17 mouse cellular contexts compared by ENCODE assay signal in the genomic region with DNA sequence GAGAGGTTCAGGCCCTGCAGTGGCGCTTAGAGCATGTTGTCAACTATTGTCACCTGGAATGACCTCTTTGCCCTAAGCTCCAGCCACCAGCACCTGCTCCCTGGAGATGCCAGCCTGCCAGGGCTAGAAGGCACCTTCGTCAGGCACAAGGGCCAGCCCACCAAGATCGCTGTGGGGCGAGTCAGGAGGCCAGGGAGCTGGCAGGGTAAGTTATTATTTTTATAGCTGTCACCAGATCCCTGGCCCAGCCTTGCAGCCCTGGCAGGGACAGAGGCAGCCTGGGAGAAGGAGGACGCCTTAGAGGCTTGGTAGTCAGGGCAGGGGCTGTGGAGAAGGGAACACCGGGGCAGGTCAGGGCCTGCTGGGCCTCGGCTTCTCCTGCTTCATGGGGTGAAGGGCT. TPM values are rescaled to one million over a fixed set of nuclear protein-coding genes. Genes with fewer than 3 reads are reported as not detected.
DNase-seq lines count a peak whose midpoint lies in the region; ATAC-seq and TF ChIP-seq lines count a peak whose summit lies in the region.
"Had no signal": no experiment of that assay in that cellular context is flagged by ENCODE, and none has a peak within 500 bp of the region (broad histone marks: within the 10 kb centered on the region; RNA-seq: fewer than 3 reads in every experiment).

No protein-coding gene starts in this region.

- DNase-seq in embryonic facial prominence, embryonic 10.5 days (ENCODE audit: low spot score) = no peak
- DNase-seq in kidney, postnatal 0 days (ENCODE audit: low spot score) = no peak
- peak; percentile 56 to 72 for DNase-seq in gastrocnemius, postnatal 36 days
- no peak for DNase-seq in Muller cell, postnatal 12 days (ENCODE audit: inconsistent ontology term)
- DNase-seq: cerebellum, adult 2 months; forebrain, postnatal 0 days; layer of hippocampus, postnatal 36 days; right cerebral cortex, postnatal 25 days; thymus, adult 18-20 months had no signal

- TF ChIP-seq CTCF in kidney, postnatal 0 days (IDR thresholded peaks at IDR 0.05; ENCODE audit: low read depth) = no peak

- TF ChIP-seq POLR2A in myocyte (IDR thresholded peaks at IDR 0.05; ENCODE audit: insufficient read length, low read depth) = no peak

- H3K9ac ChIP-seq in embryonic facial prominence, embryonic 13.5 days = 0 out of 2 replicates have a peak overlapping the region, but pooled peaks have one; percentile 4
- H3K9ac ChIP-seq in kidney, postnatal 0 days (ENCODE audit: low read depth, low read length) = 0 out of 2 replicates have a peak overlapping the region, but pooled peaks have one; percentile 37
- H3K9ac ChIP-seq in kidney, embryonic 16.5 days (replicated peaks; ENCODE audit: low read length) = no peak overlapping the region
- H3K9ac ChIP-seq in midbrain, embryonic 16.5 days (ENCODE audit: low read depth, low read length) = no peak overlapping the region; the same call in 1 of the 2 replicates
- H3K9ac ChIP-seq: forebrain, postnatal 0 days; hindbrain, embryonic 15.5 days; midbrain, embryonic 15.5 days had no signal

- intact Hi-C loops in gastrocnemius, postnatal 36 days (cut with DNase I) = loop anchor here (2.0 kb wide), 1 partner anchor 69 kb away; no protein-coding TSS in a partner anchor

- no peak for ATAC-seq in embryonic facial prominence, embryonic 13.5 days (ENCODE audit: insufficient number of reproducible peaks, insufficient read depth, low FRiP score, low TSS enrichment, low read depth)
- ATAC-seq in kidney, postnatal 0 days (replicated peaks; ENCODE audit: low FRiP score, low read depth) = no peak; the same call in 1 of the 2 replicates
- ATAC-seq in kidney, embryonic 16.5 days (ENCODE audit: low FRiP score, low TSS enrichment) = no peak
- no peak for ATAC-seq in midbrain, embryonic 16.5 days
- ATAC-seq: forebrain, postnatal 0 days; midbrain, embryonic 15.5 days had no signal

- peaks cover 10% of the 10 kb centered on the region for H3K4me1 ChIP-seq in embryonic facial prominence, embryonic 13.5 days
- H3K4me1 ChIP-seq in embryonic facial prominence, embryonic 10.5 days = no peaks in the 10 kb centered on the region
- H3K4me1 ChIP-seq in kidney, postnatal 0 days (replicated peaks; ENCODE audit: insufficient read depth, low read length) = peaks cover 4% of the 10 kb centered on the region; the same call in 1 of the 2 replicates
- H3K4me1 ChIP-seq in kidney, embryonic 16.5 days (ENCODE audit: insufficient read depth, low read length) = peaks cover 8% of the 10 kb centered on the region; the same call in 1 of the 2 replicates
- no peaks in the 10 kb centered on the region for H3K4me1 ChIP-seq in midbrain, embryonic 16.5 days (ENCODE audit: control insufficient read depth, insufficient read depth, low read length)
- H3K4me1 ChIP-seq: hindbrain, embryonic 15.5 days; midbrain, embryonic 15.5 days had no signal

- no peak overlapping the region for H3ac ChIP-seq in myocyte (ENCODE audit: control insufficient read depth, insufficient read length)

- peaks cover 16% of the 10 kb centered on the region for H3K79me2 ChIP-seq in myocyte (ENCODE audit: control insufficient read depth, insufficient read depth)

- WGBS in embryonic facial prominence, embryonic 13.5 days = 80% methylated on average over 7 of the region's 7 CpGs
- 84% methylated on average over 7 of the region's 7 CpGs for WGBS in embryonic facial prominence, embryonic 10.5 days
- WGBS in kidney, postnatal 0 days = 50% methylated on average over 7 of the region's 7 CpGs
- WGBS in kidney, embryonic 16.5 days = 59% methylated on average over 7 of the region's 7 CpGs
- 92% methylated on average over 7 of the region's 7 CpGs for WGBS in midbrain, embryonic 16.5 days

- no peaks in the 10 kb centered on the region; the same call in 1 of the 2 replicates for H3K9me3 ChIP-seq in embryonic facial prominence, embryonic 13.5 days
- peaks cover 7% of the 10 kb centered on the region; the same call in 1 of the 2 replicates for H3K9me3 ChIP-seq in embryonic facial prominence, embryonic 10.5 days
- no peaks in the 10 kb centered on the region for H3K9me3 ChIP-seq in kidney, postnatal 0 days (replicated peaks; ENCODE audit: low read length)
- H3K9me3 ChIP-seq in kidney, embryonic 16.5 days (ENCODE audit: low read length) = peaks cover 5% of the 10 kb centered on the region; the same call in 1 of the 2 replicates
- no peaks in the 10 kb centered on the region for H3K9me3 ChIP-seq in midbrain, embryonic 16.5 days (replicated peaks; ENCODE audit: control insufficient read depth, low read length, poor library complexity, severe bottlenecking)
- H3K9me3 ChIP-seq: G1E; hindbrain, embryonic 15.5 days; midbrain, embryonic 15.5 days had no signal

- H3K36me3 ChIP-seq in embryonic facial prominence, embryonic 13.5 days = 0 out of 2 replicates have a peak, but pooled peaks cover 3% of the 10 kb centered on the region
- H3K36me3 ChIP-seq in embryonic facial prominence, embryonic 10.5 days (replicated peaks) = no peaks in the 10 kb centered on the region
- no peaks in the 10 kb centered on the region for H3K36me3 ChIP-seq in kidney, postnatal 0 days (ENCODE audit: insufficient read depth, low read length)
- H3K36me3 ChIP-seq in kidney, embryonic 16.5 days (ENCODE audit: insufficient read depth, low read length) = no peaks in the 10 kb centered on the region
- peaks cover 9% of the 10 kb centered on the region for H3K36me3 ChIP-seq in myocyte (ENCODE audit: control insufficient read depth, insufficient read depth)
- H3K36me3 ChIP-seq in midbrain, embryonic 16.5 days (ENCODE audit: control insufficient read depth, insufficient read depth, low read length) = no peaks in the 10 kb centered on the region
- H3K36me3 ChIP-seq: hindbrain, embryonic 15.5 days; midbrain, embryonic 15.5 days had no signal

- no peak overlapping the region for H3K4me2 ChIP-seq in embryonic facial prominence, embryonic 13.5 days
- H3K4me2 ChIP-seq in kidney, postnatal 0 days (ENCODE audit: low read length) = no peak overlapping the region
- H3K4me2 ChIP-seq in kidney, embryonic 16.5 days (replicated peaks; ENCODE audit: low read depth, low read length) = no peak overlapping the region
- H3K4me2 ChIP-seq in myocyte (ENCODE audit: low read depth) = no peak overlapping the region
- H3K4me2 ChIP-seq in midbrain, embryonic 16.5 days (ENCODE audit: low read length) = no peak overlapping the region
- H3K4me2 ChIP-seq: hindbrain, embryonic 15.5 days; midbrain, embryonic 15.5 days had no signal

- H3K4me3 ChIP-seq in embryonic facial prominence, embryonic 13.5 days = no peak overlapping the region
- no peak overlapping the region for H3K4me3 ChIP-seq in embryonic facial prominence, embryonic 10.5 days
- no peak overlapping the region for H3K4me3 ChIP-seq in kidney, postnatal 0 days (replicated peaks; ENCODE audit: low read depth, low read length)
- H3K4me3 ChIP-seq in kidney, embryonic 16.5 days (ENCODE audit: low read length) = no peak overlapping the region
- H3K4me3 ChIP-seq in myocyte = no peak overlapping the region
- no peak overlapping the region for H3K4me3 ChIP-seq in midbrain, embryonic 16.5 days (ENCODE audit: low read depth, low read length)
- H3K4me3 ChIP-seq: hindbrain, embryonic 15.5 days; midbrain, embryonic 15.5 days had no signal

- peaks cover 16% of the 10 kb centered on the region for H3K27me3 ChIP-seq in embryonic facial prominence, embryonic 13.5 days
- peaks cover 14% of the 10 kb centered on the region for H3K27me3 ChIP-seq in embryonic facial prominence, embryonic 10.5 days (replicated peaks; ENCODE audit: low read depth, poor library complexity, severe bottlenecking)
- H3K27me3 ChIP-seq in kidney, postnatal 0 days (ENCODE audit: insufficient read depth, low read length) = no peaks in the 10 kb centered on the region
- H3K27me3 ChIP-seq in kidney, embryonic 16.5 days (ENCODE audit: insufficient read depth, low read length) = no peaks in the 10 kb centered on the region
- H3K27me3 ChIP-seq in myocyte (ENCODE audit: control insufficient read depth, insufficient read depth, insufficient read length) = no peaks in the 10 kb centered on the region
- peaks cover 15% of the 10 kb centered on the region for H3K27me3 ChIP-seq in midbrain, embryonic 16.5 days (ENCODE audit: control insufficient read depth, insufficient read depth, low read depth, low read length)

- H3K27ac ChIP-seq in embryonic facial prominence, embryonic 13.5 days = no peak overlapping the region
- no peak overlapping the region for H3K27ac ChIP-seq in embryonic facial prominence, embryonic 10.5 days (replicated peaks)
- H3K27ac ChIP-seq in kidney, postnatal 0 days = peak overlapping the region; percentile 31; the same call in 1 of the 2 replicates
- H3K27ac ChIP-seq in kidney, embryonic 16.5 days (ENCODE audit: low read length) = no peak overlapping the region
- H3K27ac ChIP-seq in midbrain, embryonic 16.5 days (ENCODE audit: low read length) = no peak overlapping the region
- H3K27ac ChIP-seq: hindbrain, embryonic 15.5 days; midbrain, embryonic 15.5 days had no signal

RNA-seq across cellular contexts. Expression of a gene that starts 6.5 kb away (rescaled TPM):
- 39.3 and 41.3 TPM in 2 replicates for polyA plus RNA-seq in embryonic facial prominence, embryonic 13.5 days (2015; fragmentation: Nextera tagmentation; extraction: Ambion mirVana)
- polyA plus RNA-seq in embryonic facial prominence, embryonic 10.5 days (2016; fragmentation: Nextera tagmentation; extraction: Ambion mirVana) = 40.2 and 43.7 TPM in 2 replicates
- 64.6 and 65.2 TPM in 2 replicates for polyA plus RNA-seq in kidney, postnatal 0 days (2015; fragmentation: Nextera tagmentation; extraction: Ambion mirVana)
- polyA plus RNA-seq in kidney, embryonic 16.5 days (2015; fragmentation: Nextera tagmentation; extraction: Ambion mirVana) = 54.9 and 58.8 TPM in 2 replicates
- total RNA-seq in gastrocnemius, postnatal 36 days (2021) = 10 to 100 TPM; 14.9 to 15.6 TPM
- 91.9 TPM for polyA plus RNA-seq in myocyte (2012; fragmentation: generic; extraction: Trizol)
- 29.7 and 30.3 TPM in 2 replicates for polyA plus RNA-seq in midbrain, embryonic 16.5 days (2015; fragmentation: Nextera tagmentation; extraction: Ambion mirVana)

RNA-seq across cellular contexts. Expression of a gene that starts 7.4 kb away (rescaled TPM):
- 2.3 and 10.1 TPM in 2 replicates for polyA plus RNA-seq in embryonic facial prominence, embryonic 13.5 days (2015; fragmentation: Nextera tagmentation; extraction: Ambion mirVana)
- polyA plus RNA-seq in embryonic facial prominence, embryonic 10.5 days (2016; fragmentation: Nextera tagmentation; extraction: Ambion mirVana) = 1.7 and 1.8 TPM in 2 replicates
- 13.0 and 22.2 TPM in 2 replicates for polyA plus RNA-seq in kidney, postnatal 0 days (2015; fragmentation: Nextera tagmentation; extraction: Ambion mirVana)
- 0.34 and 0.45 TPM in 2 replicates for polyA plus RNA-seq in kidney, embryonic 16.5 days (2015; fragmentation: Nextera tagmentation; extraction: Ambion mirVana)
- total RNA-seq in gastrocnemius, postnatal 36 days (2021) = 100 to 1,000 TPM; 115 to 129 TPM
- polyA plus RNA-seq in myocyte (2012; fragmentation: generic; extraction: Trizol) = 74.7 TPM
- polyA plus RNA-seq in midbrain, embryonic 16.5 days (2015; fragmentation: Nextera tagmentation; extraction: Ambion mirVana) = 0.37 and 0.60 TPM in 2 replicates

RNA-seq across cellular contexts. Expression of a gene that starts 34.8 kb away (rescaled TPM):
- 9.4 and 13.4 TPM in 2 replicates for polyA plus RNA-seq in embryonic facial prominence, embryonic 13.5 days (2015; fragmentation: Nextera tagmentation; extraction: Ambion mirVana)
- 0.68 and 4.9 TPM in 2 replicates for polyA plus RNA-seq in embryonic facial prominence, embryonic 10.5 days (2016; fragmentation: Nextera tagmentation; extraction: Ambion mirVana)
- polyA plus RNA-seq in kidney, postnatal 0 days (2015; fragmentation: Nextera tagmentation; extraction: Ambion mirVana) = 11.2 and 12.6 TPM in 2 replicates
- 1.3 and 6.1 TPM in 2 replicates for polyA plus RNA-seq in kidney, embryonic 16.5 days (2015; fragmentation: Nextera tagmentation; extraction: Ambion mirVana)
- total RNA-seq in gastrocnemius, postnatal 36 days (2021) = 10 to 100 TPM in 1 of 2 experiments, 1 to 10 TPM in 1; 6.3 to 11.4 TPM
- polyA plus RNA-seq in myocyte (2012; fragmentation: generic; extraction: Trizol) = 9.2 TPM
- polyA plus RNA-seq in midbrain, embryonic 16.5 days (2015; fragmentation: Nextera tagmentation; extraction: Ambion mirVana) = 7.7 and 9.2 TPM in 2 replicates
- total RNA-seq: forebrain, postnatal 0 days; neutrophil, adult 5-6 weeks had no signal
- polyA plus RNA-seq: G1E had no signal

Comparison
In these comparisons a context has a peak if more than half of its experiments do, and no peak if none do; other contexts are left out.
1. H3K9ac ChIP-seq: peak in embryonic facial prominence, embryonic 13.5 days (single experiment) and kidney, postnatal 0 days (single experiment); none in kidney, embryonic 16.5 days (single experiment) and midbrain, embryonic 16.5 days (single experiment).
2. DNase-seq: peak in gastrocnemius, postnatal 36 days (2 of 2); none in embryonic facial prominence, embryonic 10.5 days (single experiment), kidney, postnatal 0 days (single experiment) and Muller cell, postnatal 12 days (single experiment).